Mouse (Mus musculus) bone marrow, adult 2 months (tissue): ENCODE results near the gene Pacrg. TPM values are rescaled to one million over a fixed set of nuclear protein-coding genes. Genes with fewer than 3 reads are reported as not detected.

Source experiments
- H3K27ac ChIP-seq: fragments of 200-500 bp; 2 replicates; pipeline ENCODE4 v1.5.1; 2012; ENCODE audit warnings: low read depth, mild to moderate bottlenecking, control low read depth, inconsistent platforms, low read length; ENCODE audit not compliant: control insufficient read depth, poor library complexity, insufficient read depth
- H3K4me1 ChIP-seq: fragments of 200-500 bp; 2 replicates; pipeline ENCODE4 v1.6.1; 2011; ENCODE audit warnings: low read length; ENCODE audit not compliant: control insufficient read depth, insufficient read depth
- H3K4me3 ChIP-seq: fragments of 200-500 bp; replicated peaks from 2 replicates; pipeline ENCODE3; 2011; ENCODE audit warnings: mild to moderate bottlenecking, low read depth, low read length, control low read depth; ENCODE audit not compliant: control insufficient read depth
- CTCF ChIP-seq: fragments of 200-500 bp; IDR thresholded peaks from 2 replicates; pipeline ENCODE4 v1.5.1; 2011; ENCODE audit warnings: low read length, control low read depth; ENCODE audit not compliant: control insufficient read depth, insufficient read depth
- POLR2A ChIP-seq: fragments of 200-500 bp; IDR thresholded peaks from 2 replicates; pipeline ENCODE4 v1.6.1; 2011; ENCODE audit warnings: low read depth, mild to moderate bottlenecking, control low read depth, low read length, borderline replicate concordance; ENCODE audit not compliant: control insufficient read depth
- WGBS: fragments of 180-500 bp; shearing (Covaris S2); methylation state at CpG from one replicate; pipeline ENCODE4 v1.1.7; 2018; 5-methylcytosine and 5-hydroxymethylcytosine counted together
- polyA plus RNA-seq: library from polyadenylated mRNA; stranded (reverse); fragments of >200 nt; gene quantifications from 2 replicates; pipeline ENCODE4 v1.2.4, GENCODE M21; 2011; ENCODE audit warnings: low replicate concordance; ENCODE audit not compliant: missing spikeins, insufficient read depth, insufficient read length

Pacrg gene
- not detected in 2 replicates for polyA plus RNA-seq

DNA sequence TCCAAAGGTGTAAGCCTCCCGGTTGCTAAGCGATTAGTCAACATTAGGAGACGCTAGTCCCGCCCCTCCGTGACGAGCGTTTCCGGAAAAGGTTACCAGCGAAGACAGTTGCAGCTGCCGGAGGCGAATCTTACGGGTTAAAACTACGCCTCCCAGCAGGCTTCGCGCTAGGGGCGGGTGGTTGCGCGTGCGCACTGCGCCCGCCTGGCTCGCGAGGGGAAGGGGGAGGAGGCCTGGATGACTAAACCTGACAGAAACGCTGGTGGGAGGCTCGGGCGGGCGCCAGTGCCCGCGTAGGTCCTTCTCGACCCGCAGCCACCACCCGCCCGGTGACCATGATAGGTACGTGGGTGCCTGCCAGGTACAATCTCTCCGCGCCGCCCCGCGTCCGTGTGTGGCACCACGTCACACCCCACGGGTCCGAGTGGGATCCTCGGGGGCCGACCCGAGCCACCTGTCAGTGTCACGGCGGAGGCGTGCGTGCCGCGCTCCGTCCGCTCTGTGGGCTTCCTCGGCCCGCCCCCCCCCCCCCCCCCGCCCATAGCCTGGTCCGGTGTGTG is at the start of gene Pacrg, which contains the start of gene Prkn:
Pacrg (minus strand) TSS at position 164 of the 560 bp plus-strand sequence.
Prkn (plus strand) TSS at position 237 of the 560 bp plus-strand sequence.
- Histone ChIP-seq H3K27ac (no peak within 1 kb of the TSS; the same call in 1 of the 2 replicates), H3K4me3 (peak within 1 kb of the TSS; percentile 75), H3K4me1 (no peaks in the 10 kb centered on the region)
- TF ChIP-seq CTCF (no peak), POLR2A (0 out of 2 replicates have a peak, but pooled peaks have one; percentile 22)
- whole genome bisulfite sequencing = 1% methylated on average over 51 of the region's 58 CpGs

DNA sequence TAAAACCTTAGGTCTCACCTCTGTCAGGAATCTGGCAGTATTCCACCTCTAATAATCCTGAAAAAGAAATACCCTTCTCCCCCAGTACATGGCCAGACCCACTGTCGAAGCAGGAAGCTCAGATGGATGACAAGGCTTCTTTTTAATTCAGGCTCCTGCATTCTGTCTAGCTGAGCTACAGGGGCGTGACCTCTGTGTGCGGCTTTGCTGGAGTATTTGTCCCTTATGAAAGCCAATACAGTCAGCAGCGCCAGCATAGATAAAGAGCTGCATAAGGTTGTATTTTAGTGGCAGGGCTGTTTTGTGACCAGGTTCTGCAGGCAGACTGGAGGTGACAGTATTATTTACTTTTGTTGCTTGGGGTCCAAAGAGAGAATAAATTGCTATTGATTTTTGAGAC is 47.8 kb upstream of the Pacrg start:
- TF ChIP-seq CTCF (no peak), POLR2A (no peak)
- WGBS = 71% methylated on average over 4 of the region's 4 CpGs
- Histone ChIP-seq H3K4me3 (no peak overlapping the region), H3K27ac (no peak overlapping the region), H3K4me1 (no peaks in the 10 kb centered on the region)

DNA sequence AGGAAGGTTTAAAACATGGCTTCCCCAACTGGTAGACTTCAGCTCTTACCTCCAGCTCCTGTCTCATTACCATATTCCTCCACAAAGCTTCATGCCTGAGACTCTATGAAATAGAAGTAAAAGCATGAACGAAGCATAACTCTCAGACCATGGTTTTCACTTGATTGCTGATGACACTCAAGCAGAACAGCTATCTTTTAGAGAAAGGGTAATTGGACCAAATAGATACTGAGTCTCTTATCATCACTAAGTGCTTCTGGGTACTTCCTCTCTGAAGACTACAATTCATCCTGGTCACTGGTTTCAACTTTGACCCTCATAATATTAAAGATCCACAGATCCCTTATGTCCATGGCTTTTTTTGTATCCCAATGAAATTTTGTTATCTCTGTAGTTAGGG is 42.1 kb upstream of the Pacrg start:
- H3K4me1 ChIP-seq = no peaks in the 10 kb centered on the region
- no peak overlapping the region for H3K4me3 ChIP-seq
- no peak for TF ChIP-seq CTCF
- TF ChIP-seq POLR2A = no peak
- WGBS = 69% methylated on average over 1 of the region's 1 CpGs
- H3K27ac ChIP-seq = no peak overlapping the region

DNA sequence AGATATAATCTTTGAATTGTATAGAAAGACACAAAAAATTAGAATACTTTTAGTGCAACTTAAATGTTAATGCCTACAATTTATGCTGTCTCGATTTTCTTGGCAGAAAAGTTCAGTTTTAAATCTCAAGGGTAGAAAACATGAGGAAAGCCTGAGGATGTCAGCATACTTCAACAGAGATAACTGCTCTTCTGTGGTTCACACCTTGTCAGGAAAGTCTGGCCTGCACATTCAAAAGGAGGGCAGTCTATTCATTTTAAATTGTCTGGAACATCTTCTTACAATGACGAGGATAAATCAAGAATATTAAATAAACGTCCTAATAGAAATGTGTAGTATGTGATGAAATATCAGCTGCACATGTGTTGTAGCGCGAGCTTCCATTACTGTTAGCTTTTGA is 38.9 kb upstream of the Pacrg start:
- WGBS = 86% methylated on average over 5 of the region's 5 CpGs
- TF ChIP-seq POLR2A (no peak), CTCF (no peak)
- Histone ChIP-seq H3K27ac (no peak overlapping the region), H3K4me1 (no peaks in the 10 kb centered on the region), H3K4me3 (no peak overlapping the region)

DNA sequence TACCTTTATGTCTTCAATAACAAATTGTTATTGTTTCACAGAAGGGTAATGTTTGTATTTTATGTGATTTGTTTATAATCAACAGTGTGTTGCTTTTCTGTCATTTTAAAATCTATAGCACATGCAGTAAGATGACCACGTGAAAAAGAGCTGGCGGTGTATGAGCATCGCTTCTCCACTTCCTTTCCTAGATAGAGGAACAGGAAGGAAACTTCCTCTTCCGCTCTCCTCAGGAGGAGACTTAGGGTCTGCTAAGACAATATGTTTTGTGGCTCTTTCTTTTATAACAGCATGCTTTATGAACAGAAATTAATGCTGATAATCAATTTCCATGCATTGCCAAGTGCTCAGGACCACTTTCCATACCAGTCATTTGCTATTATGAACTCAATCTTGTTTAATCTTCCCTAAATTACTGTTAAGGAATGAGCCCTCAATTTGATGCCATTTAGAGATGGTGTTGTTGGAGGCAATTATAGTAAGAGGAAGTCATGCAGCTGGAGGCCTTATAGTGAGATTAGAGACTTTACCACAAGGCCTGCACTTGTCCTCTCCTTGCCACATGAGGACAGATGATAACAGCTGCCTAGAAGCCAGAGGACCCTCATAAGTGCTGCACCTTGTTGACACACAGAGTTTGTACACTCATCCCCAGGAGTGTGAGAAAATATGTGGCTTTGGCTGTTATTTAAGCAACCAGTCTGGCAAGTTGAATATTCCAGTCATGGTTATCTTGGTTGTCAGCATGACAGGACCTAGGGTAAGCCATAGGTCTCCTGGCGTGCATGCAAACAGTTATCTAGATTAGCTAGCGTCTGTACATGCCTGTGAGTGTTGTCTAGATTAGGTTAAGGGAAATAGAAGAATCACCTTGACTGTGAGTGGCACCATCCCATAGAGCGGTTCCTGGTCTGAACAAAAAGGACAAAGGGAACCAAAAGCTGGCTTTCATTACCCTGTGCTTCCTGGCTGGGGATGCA is 34.4 kb upstream of the Pacrg start:
- WGBS = 62% methylated on average over 7 of the region's 7 CpGs
- Histone ChIP-seq H3K4me1 (no peaks in the 10 kb centered on the region), H3K27ac (no peak overlapping the region), H3K4me3 (no peak overlapping the region)
- TF ChIP-seq CTCF (no peak), POLR2A (no peak)

DNA sequence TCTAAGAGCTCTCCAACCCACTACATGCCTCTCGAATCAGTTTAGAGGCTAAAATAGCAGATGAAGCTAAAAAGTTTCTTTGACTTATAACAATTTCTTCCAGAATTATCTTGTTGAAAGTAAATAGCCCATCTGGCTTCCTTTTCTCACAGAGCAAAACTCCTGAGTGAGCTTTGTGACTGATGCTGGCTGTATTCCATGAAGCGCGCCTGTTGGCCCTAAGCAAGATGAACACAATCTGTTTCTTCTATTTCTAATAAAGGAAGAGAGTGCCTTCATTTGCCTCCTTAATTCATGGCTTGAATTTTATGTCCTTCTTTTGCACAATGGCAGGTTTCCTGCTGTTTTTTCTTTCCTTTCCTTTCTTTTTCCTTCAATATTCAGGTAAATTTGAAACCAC is 14.1 kb upstream of the Pacrg start:
- H3K27ac ChIP-seq = no peak overlapping the region
- TF ChIP-seq CTCF (no peak), POLR2A (no peak)
- H3K4me1 ChIP-seq = no peaks in the 10 kb centered on the region
- H3K4me3 ChIP-seq = no peak overlapping the region
- WGBS = 92% methylated on average over 3 of the region's 3 CpGs

DNA sequence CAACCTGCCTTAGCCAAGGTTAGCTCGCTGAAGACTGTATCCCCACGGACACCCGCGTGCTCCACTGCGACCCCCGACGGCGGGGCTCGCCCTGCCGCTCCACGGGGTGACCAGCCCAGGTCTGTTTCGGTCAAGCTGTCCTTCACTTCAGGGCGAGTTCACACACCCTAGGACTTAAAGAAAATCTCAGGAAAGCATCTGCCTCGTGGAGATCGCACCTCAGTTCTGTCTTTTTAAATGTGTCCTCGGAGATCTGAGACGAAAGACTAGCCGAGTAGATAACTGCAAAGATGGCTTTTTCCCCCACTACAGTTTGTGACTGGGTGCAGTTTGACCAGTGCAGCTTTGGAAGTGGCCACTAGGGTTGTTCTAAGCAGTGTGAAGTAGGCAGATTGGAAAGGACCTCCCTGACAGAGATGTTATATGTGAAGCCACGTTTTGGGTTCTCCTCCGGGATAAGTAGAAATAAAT is 655 bp upstream of the Pacrg start:
- Histone ChIP-seq H3K27ac (no peak overlapping the region), H3K4me1 (no peaks in the 10 kb centered on the region)
- WGBS = 4% methylated on average over 20 of the region's 20 CpGs

DNA sequence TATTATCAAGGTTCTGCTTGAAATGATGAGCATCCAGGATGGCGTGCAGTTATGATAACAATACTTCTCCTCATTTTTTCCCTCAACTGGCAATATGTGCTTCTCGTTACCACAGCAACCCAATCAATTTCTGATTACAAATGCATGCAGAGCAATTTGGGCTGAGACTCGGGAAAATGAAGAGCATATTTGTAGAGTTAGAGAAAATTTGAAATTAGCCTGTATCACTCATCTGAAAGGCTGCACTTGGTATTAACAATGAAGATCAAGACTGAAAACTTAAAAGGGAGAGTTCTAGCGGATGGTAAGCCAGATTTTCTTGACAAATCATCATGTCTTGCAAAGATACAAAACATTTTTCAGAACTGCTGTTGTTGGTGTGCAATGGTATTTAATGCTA is 21.1 kb downstream of the Pacrg start:
- no peak for TF ChIP-seq POLR2A
- TF ChIP-seq CTCF = no peak
- 77% methylated on average over 4 of the region's 4 CpGs for WGBS
- Histone ChIP-seq H3K27ac (no peak overlapping the region), H3K4me3 (no peak overlapping the region), H3K4me1 (no peaks in the 10 kb centered on the region)

More for the DNA sequence above, 655 bp upstream of the Pacrg start:
- TF ChIP-seq POLR2A (no peak), CTCF (no peak)
- peak overlapping the region; percentile 75 for H3K4me3 ChIP-seq
